Mouse (Mus musculus) forelimb bud, embryonic 11.5 days (tissue): ENCODE data around the gene Rbfox1.

Experiments used
- DNase-seq: peaks from one replicate; pipeline ENCODE4 v3.0.0-alpha.2; 2012; ENCODE audit warnings: low read depth, low spot score

Gene Rbfox1

GRCm38 (mm10) chr16:6448250-6448649, 563.1 kb downstream of the Rbfox1 start:
- peak; percentile 26 for DNase-seq

GRCm38 (mm10) chr16:6455349-6455748, 570.2 kb downstream of the Rbfox1 start:
- DNase-seq = no peak

GRCm38 (mm10) chr16:6479094-6479590, 594.0 kb downstream of the Rbfox1 start:
- DNase-seq = no peak

- no peak for DNase-seq
These were observed 594.7 kb downstream of the Rbfox1 start for GRCm38 (mm10) chr16:6479616-6480410.

GRCm38 (mm10) chr16:6480411-6480728, 595.2 kb downstream of the Rbfox1 start:
- DNase-seq = peak; percentile 71

GRCm38 (mm10) chr16:6483628-6484027, 598.5 kb downstream of the Rbfox1 start:
- no peak for DNase-seq

GRCm38 (mm10) chr16:6485631-6486030, 600.5 kb downstream of the Rbfox1 start:
- DNase-seq = no peak

- peak; percentile 7 for DNase-seq
These were observed 617.1 kb downstream of the Rbfox1 start for GRCm38 (mm10) chr16:6502219-6502618.

- peak; percentile 33 for DNase-seq
These were observed 618.6 kb downstream of the Rbfox1 start for GRCm38 (mm10) chr16:6503573-6504331.

- DNase-seq = no peak
These were observed 623.8 kb downstream of the Rbfox1 start for GRCm38 (mm10) chr16:6508924-6509323.

GRCm38 (mm10) chr16:6519474-6519873, 634.3 kb downstream of the Rbfox1 start:
- DNase-seq = no peak

- no peak for DNase-seq
These were observed 640.5 kb downstream of the Rbfox1 start for GRCm38 (mm10) chr16:6525507-6526170.

GRCm38 (mm10) chr16:6531459-6531858, 646.3 kb downstream of the Rbfox1 start:
- DNase-seq = no peak

GRCm38 (mm10) chr16:6532077-6532995, 647.2 kb downstream of the Rbfox1 start:
- no peak for DNase-seq

- DNase-seq = no peak
These were observed 670.6 kb downstream of the Rbfox1 start for GRCm38 (mm10) chr16:6555776-6556175.

GRCm38 (mm10) chr16:6557726-6558125, 672.6 kb downstream of the Rbfox1 start:
- DNase-seq = no peak

- DNase-seq = no peak
These were observed 699.5 kb downstream of the Rbfox1 start for GRCm38 (mm10) chr16:6584700-6585099.

GRCm38 (mm10) chr16:6585204-6585603, 700.0 kb downstream of the Rbfox1 start:
- no peak for DNase-seq

GRCm38 (mm10) chr16:6616526-6616925, 731.4 kb downstream of the Rbfox1 start:
- DNase-seq = no peak

GRCm38 (mm10) chr16:6640330-6640729, 755.2 kb downstream of the Rbfox1 start:
- DNase-seq = no peak

GRCm38 (mm10) chr16:6646941-6647340, 761.8 kb downstream of the Rbfox1 start:
- DNase-seq = no peak
